Comparison of ENCODE assay signal across 8 mouse cellular contexts in the genomic region with DNA sequence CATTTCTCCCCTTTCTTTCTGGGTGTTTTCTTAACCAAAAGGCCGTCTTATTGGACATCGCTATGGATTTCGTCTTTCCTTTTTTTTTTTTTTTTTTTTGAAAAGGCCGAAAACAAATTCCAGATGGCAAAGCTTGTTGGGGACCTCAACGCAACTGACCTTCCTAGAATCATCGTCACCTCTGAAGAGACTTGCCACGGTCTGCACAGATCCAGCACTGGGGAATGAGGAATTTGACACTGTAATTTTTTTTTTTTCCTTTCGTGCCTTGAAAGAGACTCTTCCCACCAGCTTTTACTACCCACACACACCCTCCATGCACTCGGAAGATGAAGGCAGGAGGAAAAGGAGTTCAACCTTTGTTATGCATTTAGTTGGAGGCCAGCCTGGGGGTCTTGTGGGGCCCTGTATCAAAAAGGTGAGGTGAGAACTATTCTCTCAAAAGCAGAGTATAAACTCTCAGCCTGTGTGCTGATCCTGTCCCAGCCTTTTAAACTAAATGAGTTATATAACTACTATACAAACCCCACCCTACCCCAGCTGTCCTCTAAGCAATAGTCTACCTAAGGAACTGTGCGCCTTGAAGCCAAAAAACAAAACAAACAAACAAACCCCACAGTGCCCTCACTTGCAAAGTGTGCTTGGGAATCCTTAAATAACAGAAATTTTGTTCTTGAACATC. TPM values are rescaled to one million over a fixed set of nuclear protein-coding genes. Genes with fewer than 3 reads are reported as not detected.
DNase-seq lines count a peak whose midpoint lies in the region; ATAC-seq and TF ChIP-seq lines count a peak whose summit lies in the region.

No protein-coding gene starts in this region.

- no peak for TF ChIP-seq POLR2A in olfactory bulb, adult 2 months (IDR thresholded peaks at IDR 0.05; ENCODE audit: insufficient read depth, low read depth, low read length)

- DNase-seq in cerebellum, adult 11-12 months: peak; percentile 50
- DNase-seq in cerebellum, postnatal 4 days (ENCODE audit: low spot score in 2 of 2): no peak
- DNase-seq in left cerebral cortex, adult 8-10 months (ENCODE audit: low spot score in 2 of 2): peak; percentile 22 to 34
- DNase-seq in left cerebral cortex, postnatal 4 days: no peak
- DNase-seq in embryonic facial prominence, embryonic 14.5 days (ENCODE audit: low spot score): no peak
- DNase-seq in limb, embryonic 10.5 days (ENCODE audit: low spot score): no peak
- DNase-seq in Muller cell, postnatal 12 days (ENCODE audit: inconsistent ontology term): no peak

- peak overlapping the region; percentile 96 for H3K27ac ChIP-seq in embryonic facial prominence, embryonic 14.5 days (replicated peaks; ENCODE audit: low read depth, low read length)
- H3K27ac ChIP-seq in limb, embryonic 10.5 days: peak overlapping the region; percentile 99
- H3K27ac ChIP-seq in olfactory bulb, adult 2 months (ENCODE audit: insufficient read depth, low read depth, low read length): peak overlapping the region; percentile 92

- intact Hi-C loops in left cerebral cortex, postnatal 4 days (cut with DNase I): loop anchor here (2.0 to 5.0 kb wide), 2 partner anchors 47 to 65 kb away; a partner anchor contains a TSS

- no peak for TF ChIP-seq CTCF in olfactory bulb, adult 2 months (IDR thresholded peaks at IDR 0.05; ENCODE audit: insufficient read depth, low read depth, low read length)

- H3K4me3 ChIP-seq in embryonic facial prominence, embryonic 14.5 days (ENCODE audit: low read depth, low read length): peak overlapping the region; percentile 84
- peak overlapping the region; percentile 81 for H3K4me3 ChIP-seq in limb, embryonic 10.5 days
- peak overlapping the region; percentile 61 for H3K4me3 ChIP-seq in olfactory bulb, adult 2 months (ENCODE audit: insufficient read depth, low read depth, low read length)

- peak overlapping the region; percentile 60 for H3K4me2 ChIP-seq in embryonic facial prominence, embryonic 14.5 days (ENCODE audit: low read depth, low read length)

- no peaks in the 10 kb centered on the region for H3K27me3 ChIP-seq in embryonic facial prominence, embryonic 14.5 days (replicated peaks; ENCODE audit: control insufficient read depth, insufficient read depth, low read length)
- H3K27me3 ChIP-seq in limb, embryonic 10.5 days (ENCODE audit: low read depth, poor library complexity, severe bottlenecking): no peaks in the 10 kb centered on the region

- no peaks in the 10 kb centered on the region for H3K36me3 ChIP-seq in embryonic facial prominence, embryonic 14.5 days (ENCODE audit: control insufficient read depth, insufficient read depth, low read length)
- no peaks in the 10 kb centered on the region for H3K36me3 ChIP-seq in limb, embryonic 10.5 days

- ATAC-seq in embryonic facial prominence, embryonic 14.5 days (ENCODE audit: low read depth): no peak

- 7% methylated on average over 10 of the region's 10 CpGs for WGBS in embryonic facial prominence, embryonic 14.5 days
- WGBS in limb, embryonic 10.5 days: 8% methylated on average over 10 of the region's 10 CpGs
- 4% methylated on average over 10 of the region's 10 CpGs for WGBS in olfactory bulb, adult 2 months

- H3K4me1 ChIP-seq in embryonic facial prominence, embryonic 14.5 days (ENCODE audit: control insufficient read depth, insufficient read depth, low read length): peaks cover 22% of the 10 kb centered on the region
- peaks cover 48% of the 10 kb centered on the region for H3K4me1 ChIP-seq in limb, embryonic 10.5 days
- H3K4me1 ChIP-seq in olfactory bulb, adult 2 months (ENCODE audit: control insufficient read depth, insufficient read depth, low read length): peaks cover 22% of the 10 kb centered on the region

- no peaks in the 10 kb centered on the region for H3K9me3 ChIP-seq in embryonic facial prominence, embryonic 14.5 days (ENCODE audit: control insufficient read depth, low read length)
- H3K9me3 ChIP-seq in limb, embryonic 10.5 days (replicated peaks): no peaks in the 10 kb centered on the region

- H3K9ac ChIP-seq in embryonic facial prominence, embryonic 14.5 days (ENCODE audit: low read depth, low read length): peak overlapping the region; percentile 95

RNA-seq across cellular contexts. Expression of a gene that starts 1.0 kb away (rescaled TPM):
- total RNA-seq in left cerebral cortex, adult 8-10 months (2022): 10 to 100 TPM; 21.2 to 28.4 (median 24.7) TPM
- 10 to 100 TPM; 24.5 to 27.9 TPM for total RNA-seq in left cerebral cortex, postnatal 4 days (2021)
- 3.0 and 4.2 TPM in 2 replicates for polyA plus RNA-seq in embryonic facial prominence, embryonic 14.5 days (2014; fragmentation: Nextera tagmentation; extraction: Ambion mirVana)
- polyA plus RNA-seq in limb, embryonic 10.5 days (2016; fragmentation: Nextera tagmentation; extraction: Ambion mirVana): 2.7 and 3.3 TPM in 2 replicates
- polyA plus RNA-seq in olfactory bulb, adult 2 months (2012; ENCODE audit: insufficient read depth, insufficient read length, low replicate concordance, missing spikeins): not detected in 2 replicates

RNA-seq across cellular contexts. Expression of a gene that starts 47.3 kb away (rescaled TPM):
- total RNA-seq in left cerebral cortex, adult 8-10 months (2022): 100 to 1,000 TPM in 3 of 4 experiments, 10 to 100 TPM in 1; 99.1 to 113 (median 109) TPM
- 100 to 1,000 TPM; 199 to 202 TPM for total RNA-seq in left cerebral cortex, postnatal 4 days (2021)
- 6.1 and 6.3 TPM in 2 replicates for polyA plus RNA-seq in embryonic facial prominence, embryonic 14.5 days (2014; fragmentation: Nextera tagmentation; extraction: Ambion mirVana)
- 8.1 and 9.1 TPM in 2 replicates for polyA plus RNA-seq in limb, embryonic 10.5 days (2016; fragmentation: Nextera tagmentation; extraction: Ambion mirVana)
- 121 and 180 TPM in 2 replicates for polyA plus RNA-seq in olfactory bulb, adult 2 months (2012; ENCODE audit: insufficient read depth, insufficient read length, low replicate concordance, missing spikeins)

Comparison
In these comparisons a context has a peak if more than half of its experiments do, and no peak if none do; other contexts are left out.
1. DNase-seq: peak in cerebellum, adult 11-12 months (single experiment) and left cerebral cortex, adult 8-10 months (2 of 2); none in cerebellum, postnatal 4 days (0 of 2), left cerebral cortex, postnatal 4 days (single experiment), embryonic facial prominence, embryonic 14.5 days (single experiment), limb, embryonic 10.5 days (single experiment) and Muller cell, postnatal 12 days (single experiment).
2. RNA of a gene that starts 47.3 kb away (polyA plus RNA-seq): 121 to 180 TPM in olfactory bulb, adult 2 months; 8.1 to 9.1 TPM in limb, embryonic 10.5 days and 6.1 to 6.3 TPM in embryonic facial prominence, embryonic 14.5 days; every median in the first group is over 10 times any median in the second.
3. Peak in every context shown above with its lines, with median percentiles within 50 percentile points of each other: H3K27ac ChIP-seq and H3K4me3 ChIP-seq.